Mouse (Mus musculus) embryonic facial prominence, embryonic 15.5 days (tissue): ENCODE results near the gene Sox5. TPM values are rescaled to one million over a fixed set of nuclear protein-coding genes. Genes with fewer than 3 reads are reported as not detected.

ENCODE experiments used
- ATAC-seq: fragments of 200-750 bp; cut with Nextera tagmentation; 2 replicates; pipeline ENCODE4 v1.8.0; 2017; ENCODE audit warnings: low read depth, moderate TSS enrichment; ENCODE audit not compliant: insufficient number of reproducible peaks, low FRiP score, low TSS enrichment
- H3K27ac ChIP-seq: fragments of 300-500 bp; sonication (generic); replicated peaks from 2 replicates; pipeline ENCODE4 v1.5.1; 2015; ENCODE audit warnings: mild to moderate bottlenecking, inconsistent platforms
- H3K27me3 ChIP-seq: fragments of 300-500 bp; sonication (generic); 2 replicates; pipeline ENCODE4 v1.6.1; 2015; ENCODE audit warnings: inconsistent platforms
- H3K36me3 ChIP-seq: fragments of 300-500 bp; sonication (generic); 2 replicates; pipeline ENCODE4 v1.6.1; 2015; ENCODE audit warnings: mild to moderate bottlenecking, inconsistent platforms
- H3K4me1 ChIP-seq: fragments of 300-500 bp; sonication (generic); 2 replicates; pipeline ENCODE4 v1.6.1; 2015; ENCODE audit warnings: inconsistent platforms
- H3K4me2 ChIP-seq: fragments of 300-500 bp; sonication (generic); replicated peaks from 2 replicates; pipeline ENCODE4 v1.6.1; 2015; ENCODE audit warnings: mild to moderate bottlenecking, inconsistent platforms
- H3K4me3 ChIP-seq: fragments of 300-500 bp; sonication (generic); replicated peaks from 2 replicates; pipeline ENCODE4 v1.5.1; 2015; ENCODE audit warnings: mild to moderate bottlenecking, inconsistent platforms
- H3K9ac ChIP-seq: fragments of 300-500 bp; sonication (generic); 2 replicates; pipeline ENCODE4 v1.6.1; 2015; ENCODE audit warnings: inconsistent platforms
- H3K9me3 ChIP-seq: fragments of 300-500 bp; sonication (generic); replicated peaks from 2 replicates; pipeline ENCODE4 v1.6.1; 2016; ENCODE audit warnings: inconsistent platforms
- WGBS: fragments of 180-500 bp; shearing (Covaris S2); methylation state at CpG from one replicate; pipeline ENCODE4 v1.1.7; 2015; 5-methylcytosine and 5-hydroxymethylcytosine counted together
- polyA plus RNA-seq: library from polyadenylated mRNA; unstranded; fragments of >200 nt; fragmentation: Nextera tagmentation; extraction: Ambion mirVana; gene quantifications from 2 replicates; pipeline ENCODE4 v1.2.1, GENCODE M21; 2015

Sox5 gene
- polyA plus RNA-seq, 1 experiment from 2014 or later, result 20.5 TPM

- H3K4me1 ChIP-seq, result no peaks in the 10 kb centered on the region
- no peak for ATAC-seq
- peaks cover 10% of the 10 kb centered on the region for H3K27me3 ChIP-seq
- H3K4me3 ChIP-seq, result no peak overlapping the region
- no peak overlapping the region for H3K4me2 ChIP-seq
- WGBS, result 94% methylated on average over 23 of the region's 23 CpGs
- H3K27ac ChIP-seq, result no peak overlapping the region
- no peaks in the 10 kb centered on the region for H3K9me3 ChIP-seq
- no peak overlapping the region for H3K9ac ChIP-seq
- no peaks in the 10 kb centered on the region for H3K36me3 ChIP-seq
Observed at GRCm38 (mm10) chr6:143833182-143833558, 948.6 kb downstream of the Sox5 start.

GRCm38 (mm10) chr6:143832483-143833181 is 949.1 kb downstream of the Sox5 start:
- H3K36me3 ChIP-seq, result no peaks in the 10 kb centered on the region
- H3K27ac ChIP-seq, result no peak overlapping the region
- H3K9ac ChIP-seq, result no peak overlapping the region
- no peaks in the 10 kb centered on the region for H3K9me3 ChIP-seq
- H3K4me2 ChIP-seq, result no peak overlapping the region
- no peaks in the 10 kb centered on the region for H3K4me1 ChIP-seq
- ATAC-seq, result no peak
- H3K27me3 ChIP-seq, result peaks cover 16% of the 10 kb centered on the region
- WGBS, result 87% methylated on average over 12 of the region's 12 CpGs
- H3K4me3 ChIP-seq, result no peak overlapping the region

- Histone ChIP-seq H3K9ac (no peak overlapping the region), H3K36me3 (no peaks in the 10 kb centered on the region), H3K9me3 (no peaks in the 10 kb centered on the region), H3K4me1 (no peaks in the 10 kb centered on the region), H3K27me3 (peaks cover 9% of the 10 kb centered on the region), H3K4me3 (no peak overlapping the region), H3K27ac (no peak overlapping the region), H3K4me2 (no peak overlapping the region)
- WGBS, result 45% methylated on average over 4 of the region's 4 CpGs
- no peak for ATAC-seq
Observed at GRCm38 (mm10) chr6:143831246-143831645, 950.5 kb downstream of the Sox5 start.

GRCm38 (mm10) chr6:143830131-143830530 is 951.6 kb downstream of the Sox5 start:
- ATAC-seq, result no peak
- no peak overlapping the region for H3K9ac ChIP-seq
- WGBS, result 42% methylated on average over 2 of the region's 2 CpGs
- H3K36me3 ChIP-seq, result no peaks in the 10 kb centered on the region
- H3K9me3 ChIP-seq, result no peaks in the 10 kb centered on the region
- H3K4me1 ChIP-seq, result no peaks in the 10 kb centered on the region
- no peak overlapping the region for H3K27ac ChIP-seq
- H3K27me3 ChIP-seq, result peaks cover 9% of the 10 kb centered on the region
- no peak overlapping the region for H3K4me3 ChIP-seq
- no peak overlapping the region for H3K4me2 ChIP-seq

GRCm38 (mm10) chr6:143826786-143827185 is 955.0 kb downstream of the Sox5 start:
- Histone ChIP-seq H3K4me1 (no peaks in the 10 kb centered on the region), H3K27ac (no peak overlapping the region), H3K27me3 (peaks cover 6% of the 10 kb centered on the region), H3K4me2 (no peak overlapping the region), H3K4me3 (no peak overlapping the region), H3K9ac (no peak overlapping the region), H3K9me3 (no peaks in the 10 kb centered on the region), H3K36me3 (no peaks in the 10 kb centered on the region)
- WGBS, result 72% methylated on average over 5 of the region's 5 CpGs
- no peak for ATAC-seq

GRCm38 (mm10) chr6:143825966-143826365 is 955.8 kb downstream of the Sox5 start:
- ATAC-seq, result no peak
- Histone ChIP-seq H3K4me1 (no peaks in the 10 kb centered on the region), H3K4me3 (no peak overlapping the region), H3K27me3 (peaks cover 6% of the 10 kb centered on the region), H3K4me2 (no peak overlapping the region), H3K9ac (no peak overlapping the region), H3K9me3 (no peaks in the 10 kb centered on the region), H3K36me3 (no peaks in the 10 kb centered on the region), H3K27ac (no peak overlapping the region)
- 90% methylated on average over 5 of the region's 5 CpGs for WGBS

GRCm38 (mm10) chr6:143825086-143825485 is 956.7 kb downstream of the Sox5 start:
- Histone ChIP-seq H3K27ac (no peak overlapping the region), H3K36me3 (no peaks in the 10 kb centered on the region), H3K4me3 (no peak overlapping the region), H3K4me1 (no peaks in the 10 kb centered on the region), H3K4me2 (no peak overlapping the region), H3K27me3 (peaks cover 6% of the 10 kb centered on the region), H3K9ac (no peak overlapping the region), H3K9me3 (no peaks in the 10 kb centered on the region)
- WGBS, result 78% methylated on average over 6 of the region's 6 CpGs
- no peak for ATAC-seq

GRCm38 (mm10) chr6:143788446-143788845 is 993.3 kb downstream of the Sox5 start:
- Histone ChIP-seq H3K4me3 (no peak overlapping the region), H3K9ac (no peak overlapping the region), H3K27me3 (no peaks in the 10 kb centered on the region), H3K4me2 (no peak overlapping the region), H3K4me1 (no peaks in the 10 kb centered on the region), H3K36me3 (no peaks in the 10 kb centered on the region), H3K27ac (no peak overlapping the region), H3K9me3 (no peaks in the 10 kb centered on the region)
- ATAC-seq, result no peak
- WGBS, result 86% methylated on average over 2 of the region's 2 CpGs

GRCm38 (mm10) chr6:143787360-143787759 is 994.4 kb downstream of the Sox5 start:
- 51% methylated on average over 5 of the region's 5 CpGs for WGBS
- no peak overlapping the region for H3K27ac ChIP-seq
- H3K9me3 ChIP-seq, result no peaks in the 10 kb centered on the region

GRCm38 (mm10) chr6:143785685-143786084 is 996.1 kb downstream of the Sox5 start:
- 58% methylated on average over 4 of the region's 4 CpGs for WGBS
- ATAC-seq, result no peak
- no peaks in the 10 kb centered on the region for H3K27me3 ChIP-seq
- H3K9me3 ChIP-seq, result no peaks in the 10 kb centered on the region
- H3K27ac ChIP-seq, result no peak overlapping the region
- no peaks in the 10 kb centered on the region for H3K4me1 ChIP-seq
- H3K9ac ChIP-seq, result no peak overlapping the region
- H3K4me3 ChIP-seq, result no peak overlapping the region
- H3K4me2 ChIP-seq, result no peak overlapping the region
- H3K36me3 ChIP-seq, result no peaks in the 10 kb centered on the region

More at GRCm38 (mm10) chr6:143787360-143787759, 994.4 kb downstream of the Sox5 start:
- Histone ChIP-seq H3K4me1 (no peaks in the 10 kb centered on the region), H3K4me3 (no peak overlapping the region), H3K9ac (no peak overlapping the region), H3K4me2 (no peak overlapping the region), H3K36me3 (no peaks in the 10 kb centered on the region), H3K27me3 (no peaks in the 10 kb centered on the region)
- ATAC-seq, result no peak
